Mouse (Mus musculus): ENCODE data around the gene Prr19.

Gene Prr19

DNA sequence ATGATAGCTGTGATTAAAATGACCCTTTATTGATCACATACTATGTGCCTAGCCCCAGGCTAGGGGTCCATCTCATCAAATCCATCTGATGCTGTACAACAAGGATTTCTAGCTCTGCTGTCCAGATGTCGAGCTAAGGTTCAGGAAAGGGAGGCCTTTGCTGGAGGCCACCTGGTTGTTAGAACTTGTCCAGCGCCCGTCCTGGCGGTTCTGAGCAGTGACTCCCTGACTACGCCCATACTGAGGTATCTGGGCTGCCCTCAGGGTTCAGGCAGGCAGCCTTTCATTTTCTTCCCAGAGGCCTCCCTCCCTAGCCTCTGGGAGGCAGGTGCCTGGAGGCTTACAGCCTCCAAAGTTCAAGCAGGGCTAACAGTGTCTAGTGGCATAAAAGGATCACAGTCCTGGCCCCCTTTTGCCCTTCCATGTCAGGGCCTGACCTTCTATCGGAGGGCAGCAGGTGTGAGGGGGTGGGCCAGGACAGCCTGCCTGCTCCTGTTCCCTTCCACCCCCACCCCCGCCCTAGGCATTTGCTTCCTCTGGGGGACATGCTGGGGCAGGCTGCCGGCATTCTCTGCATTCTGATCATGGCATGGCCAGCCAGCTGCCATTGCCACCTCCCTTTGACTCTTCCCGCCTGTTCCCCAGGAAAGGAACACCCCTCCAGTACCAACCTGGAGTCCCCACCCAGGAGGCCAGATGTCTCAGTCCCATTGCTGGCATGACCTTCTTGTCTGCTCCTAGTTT is 25.5 kb upstream of the Prr19 start:
- DNase-seq: peak; percentile 91

DNA sequence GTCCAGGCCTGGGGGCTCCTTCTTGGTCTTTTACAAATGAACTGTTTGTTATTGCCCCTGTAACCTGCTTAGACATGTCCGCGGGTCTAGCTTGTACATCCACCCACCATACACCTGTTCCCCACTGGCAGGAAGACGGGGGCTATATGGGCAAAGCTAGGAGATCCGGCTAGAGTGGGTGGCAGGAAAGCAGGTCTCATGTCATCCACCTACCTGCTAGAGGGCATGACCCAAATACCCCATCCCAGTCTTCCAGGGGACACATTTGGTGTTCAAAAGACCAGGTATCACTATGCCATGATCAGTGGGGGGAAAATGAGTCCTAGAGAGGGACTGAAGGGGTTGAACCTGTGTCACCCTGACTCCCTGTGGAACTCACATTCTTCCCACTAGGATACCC is 23.8 kb upstream of the Prr19 start:
- DNase-seq: peak; percentile 93

DNA sequence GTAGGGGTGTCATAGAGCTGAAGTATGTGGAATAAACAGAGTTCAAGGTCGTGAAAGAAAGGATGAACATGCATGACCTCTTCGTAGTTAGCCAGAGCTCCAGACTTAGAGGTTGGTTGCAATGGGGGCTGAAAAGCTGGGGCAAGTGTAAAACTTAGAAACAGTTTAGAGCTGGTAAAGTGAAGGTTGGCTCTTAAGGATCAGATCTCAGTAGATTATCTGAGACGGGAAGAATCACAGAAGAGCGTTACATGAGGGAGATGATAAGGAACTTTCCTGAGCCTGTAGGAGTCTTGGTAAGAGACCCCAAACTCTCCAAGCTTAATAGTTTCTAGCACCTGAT is 23.2 kb upstream of the Prr19 start:
- no peak for DNase-seq

DNA sequence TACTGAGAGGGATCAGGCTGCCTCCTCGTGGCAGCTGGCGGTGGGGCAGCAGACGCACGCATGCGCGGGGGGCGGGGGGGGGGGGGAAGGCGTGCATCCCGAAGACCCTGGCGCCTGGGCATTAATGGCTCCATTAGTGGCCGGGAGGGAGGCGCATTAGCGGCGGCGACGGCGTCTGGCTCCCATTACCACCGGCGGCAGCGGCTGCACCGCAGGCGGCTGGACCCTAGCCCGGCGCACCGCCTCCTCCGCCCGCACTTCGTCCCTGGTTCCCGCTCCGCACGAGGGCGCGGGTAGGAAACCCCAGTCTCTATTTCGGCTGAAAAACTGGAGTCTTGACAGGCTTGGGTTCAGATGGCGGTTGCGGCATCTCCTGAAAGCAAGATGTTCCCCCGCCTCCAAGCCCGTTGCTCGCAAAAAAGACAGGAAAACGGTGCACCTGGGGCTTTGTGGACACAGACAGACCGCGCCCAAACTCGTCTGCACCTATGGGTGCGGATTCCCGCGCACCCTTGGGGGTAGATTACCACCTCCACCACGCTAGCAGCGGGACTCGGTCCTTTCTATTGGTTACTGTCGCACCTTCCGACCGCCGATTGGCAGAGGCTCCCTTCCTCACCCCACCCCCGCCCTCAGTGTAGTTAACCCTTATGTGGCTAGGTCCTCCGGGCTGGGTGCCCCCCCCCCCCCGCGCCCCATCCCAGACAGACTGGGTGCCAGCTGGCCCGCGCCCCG is 22.7 kb upstream of the Prr19 start:
- DNase-seq: peak; percentile 99

DNA sequence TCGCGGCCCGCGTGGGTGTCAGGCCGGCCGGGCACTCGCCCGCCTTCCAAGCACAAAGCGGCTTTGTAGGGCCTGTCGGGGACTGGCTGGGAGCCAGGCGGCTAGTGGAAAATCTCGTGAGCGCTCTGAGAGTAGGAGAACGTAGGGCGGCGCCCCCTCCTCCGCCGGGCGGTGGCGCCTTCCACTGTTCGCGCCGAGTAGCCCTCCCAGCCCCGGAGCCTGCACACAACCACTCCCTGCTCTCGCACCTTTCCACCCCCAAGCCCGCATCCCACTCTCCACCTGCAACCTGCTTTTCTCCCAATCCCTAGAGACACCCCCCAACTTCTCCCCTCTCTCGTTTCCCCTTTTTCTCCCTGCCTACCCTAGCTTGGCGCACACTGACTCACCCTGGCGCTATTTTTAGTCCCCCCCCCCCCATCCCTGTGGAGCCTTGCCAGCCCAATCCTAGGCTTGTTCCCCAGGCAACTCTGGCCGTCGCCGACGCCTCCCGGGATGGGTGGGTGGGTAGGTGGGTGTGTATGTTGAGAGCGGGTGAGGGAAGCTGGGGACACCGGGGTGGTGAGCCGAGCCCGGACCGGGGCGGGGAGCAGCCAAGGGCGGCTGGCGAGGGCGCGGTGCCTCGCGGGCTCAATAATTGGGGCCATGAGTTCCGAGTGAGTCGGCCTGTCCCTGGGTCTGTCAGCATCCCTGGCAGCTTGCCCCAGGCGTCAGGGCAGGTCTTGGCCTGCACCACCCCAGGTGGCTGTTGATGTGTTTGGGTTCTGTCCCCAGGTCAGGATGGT is 21.9 kb upstream of the Prr19 start:
- DNase-seq: peak; percentile 99

DNA sequence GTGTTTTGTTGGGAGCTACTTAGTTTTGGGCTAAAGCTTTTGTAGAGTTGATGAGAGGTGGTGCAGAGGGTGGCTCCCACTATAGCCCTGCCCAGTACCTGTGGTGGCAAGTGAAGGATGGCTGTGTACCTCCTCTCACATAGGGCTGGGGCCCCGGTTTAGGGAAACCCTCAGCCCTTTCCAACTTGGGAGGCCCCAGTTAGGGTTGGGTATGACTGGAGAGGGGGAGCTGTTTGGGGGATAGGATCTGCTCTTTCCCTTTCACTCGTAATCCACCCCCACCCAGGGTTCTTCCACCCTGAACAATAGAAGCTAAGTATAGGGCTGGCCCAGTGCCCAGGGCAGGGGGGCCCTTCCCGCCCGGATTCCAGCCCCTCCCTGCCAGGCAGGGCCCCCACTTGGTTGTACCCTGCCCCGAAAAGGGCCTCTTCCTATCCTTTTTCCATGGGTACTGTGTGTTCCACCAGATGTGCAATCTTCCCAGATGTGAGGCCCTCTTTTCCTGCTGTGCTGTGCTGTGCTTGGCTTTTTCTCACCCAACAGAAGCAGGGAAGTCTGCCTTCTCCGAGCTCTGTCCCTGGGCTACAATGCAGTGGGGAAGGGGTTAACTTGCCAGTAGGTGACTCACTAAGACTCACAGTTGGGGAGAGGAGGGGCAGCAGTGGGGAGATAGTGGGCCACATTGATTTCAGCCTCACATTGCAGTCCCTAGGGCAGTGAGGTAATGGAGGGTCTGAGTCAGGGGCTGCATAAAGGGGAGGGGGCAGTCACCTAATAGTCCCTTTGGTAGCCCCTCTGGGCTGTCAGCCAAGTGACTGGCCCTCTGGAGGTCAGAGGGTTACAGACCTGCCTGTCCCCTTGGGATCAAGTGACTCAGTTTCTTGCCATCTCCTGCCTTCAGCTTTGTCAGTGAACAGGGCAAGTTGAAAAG is 21.1 kb upstream of the Prr19 start:
- DNase-seq: peak; percentile 99

DNA sequence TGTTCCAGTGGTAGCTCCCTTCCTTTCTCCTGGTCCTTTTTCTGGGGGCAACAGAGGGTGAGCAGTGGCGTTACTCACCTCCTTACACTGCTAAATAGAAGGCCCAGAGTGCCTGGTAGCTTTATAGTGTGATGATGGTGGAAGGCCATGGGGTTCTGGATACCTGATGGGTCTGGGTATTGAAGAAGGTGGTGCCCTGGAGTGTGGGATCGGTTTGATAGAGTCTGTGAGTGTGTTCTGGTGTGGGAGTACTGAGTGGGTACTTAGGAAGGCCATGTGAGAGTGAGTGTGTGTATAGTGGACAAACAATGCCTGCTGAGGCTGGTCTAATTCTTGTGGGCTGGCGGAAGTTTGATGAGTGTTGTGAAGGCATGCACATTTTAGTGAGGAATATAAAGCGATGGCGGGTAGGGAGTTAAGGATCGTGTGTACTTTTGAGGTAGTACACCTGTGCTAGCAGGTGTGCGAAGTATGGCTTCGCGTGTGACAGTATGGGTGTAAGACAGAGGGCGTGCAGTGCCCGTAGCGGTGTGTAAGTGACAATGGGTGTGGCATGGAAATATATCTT is 20.0 kb upstream of the Prr19 start:
- DNase-seq: no peak

DNA sequence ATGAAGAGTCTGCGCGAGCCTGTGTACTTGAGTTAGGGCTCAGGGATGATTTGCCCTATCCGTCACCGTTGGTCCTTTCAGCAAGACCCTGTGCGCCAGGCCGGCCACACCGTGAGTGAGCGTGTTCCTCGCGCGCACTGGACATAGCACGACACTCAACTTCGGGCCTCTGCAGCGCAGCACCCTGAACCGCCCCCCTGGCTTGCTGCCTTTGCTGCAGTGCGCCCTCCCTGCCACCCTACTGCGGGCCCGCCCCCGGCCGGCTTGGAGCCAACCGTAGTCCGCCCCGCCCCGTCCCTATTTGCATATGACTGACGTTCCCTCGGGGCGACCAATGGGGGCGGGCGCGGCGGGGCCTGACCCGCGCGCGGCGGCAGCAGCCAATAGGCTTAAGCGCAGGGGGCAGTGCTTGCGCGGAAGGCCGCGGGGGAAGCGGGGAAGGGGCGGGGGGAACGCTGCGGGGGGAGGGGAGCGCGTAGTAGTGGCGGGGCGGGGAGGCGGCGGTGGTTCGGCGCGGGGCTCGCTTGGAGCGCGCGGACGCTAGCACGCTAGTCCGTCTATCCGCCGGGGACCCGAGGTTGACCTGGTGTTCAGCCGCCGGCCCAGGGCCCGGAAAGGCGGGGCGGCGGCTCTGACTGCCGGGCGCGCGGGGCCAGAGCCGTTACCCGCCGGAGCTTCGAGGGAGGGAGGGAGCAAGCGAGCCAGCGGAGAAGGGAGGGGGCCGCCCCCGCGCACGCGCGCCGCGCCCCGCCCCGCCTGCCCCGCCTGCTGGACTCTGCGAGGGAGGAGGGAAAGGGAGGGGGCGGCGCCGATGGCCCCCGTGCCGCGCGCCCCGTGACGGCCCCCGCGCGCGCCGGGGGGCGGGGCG is 19.2 kb upstream of the Prr19 start:
- DNase-seq: peak; percentile 100

DNA sequence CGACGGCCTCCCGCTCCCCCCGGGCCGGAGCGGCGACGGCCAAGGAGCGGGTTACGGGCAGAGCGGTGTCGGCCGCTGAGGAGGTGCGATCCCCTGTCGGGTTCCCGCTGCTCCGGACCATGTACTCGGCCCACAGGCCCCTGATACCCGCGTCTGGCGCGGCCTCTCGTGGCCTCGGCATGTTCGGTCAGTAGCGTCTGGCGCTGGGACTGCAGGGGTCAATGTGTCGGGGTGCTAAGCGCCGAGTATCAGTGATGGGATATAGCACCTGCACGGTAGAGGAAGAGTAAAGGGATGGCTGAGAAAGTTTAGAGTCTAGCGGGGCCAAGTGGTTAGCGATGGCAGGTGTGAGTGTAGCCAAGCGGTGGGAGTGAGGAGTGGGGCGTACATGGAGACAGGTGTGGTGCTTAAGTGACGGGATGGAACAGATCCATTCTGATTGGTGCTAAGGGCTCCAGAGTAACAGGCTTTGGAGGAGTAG is 18.4 kb upstream of the Prr19 start:
- peak; percentile 98 for DNase-seq

DNA sequence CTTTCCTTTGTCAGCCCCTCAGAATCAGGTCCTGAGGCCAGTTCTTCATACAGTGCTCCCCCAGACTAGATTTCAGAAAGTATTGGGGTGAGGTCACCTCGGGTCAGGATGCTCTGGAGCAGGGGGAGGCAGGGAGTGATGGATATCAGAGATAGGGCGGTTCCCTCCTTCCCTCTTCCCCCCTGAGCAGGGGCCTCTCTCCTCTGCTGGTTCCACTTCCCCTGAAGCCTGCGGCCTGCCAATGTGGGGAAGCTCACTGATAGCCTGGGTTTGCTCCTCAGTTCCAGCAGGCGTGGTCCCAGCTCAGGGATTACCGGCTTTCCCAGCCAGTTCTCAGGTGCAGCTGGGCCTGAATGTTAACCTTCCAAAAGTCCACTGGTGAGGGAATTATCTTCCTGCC is 17.6 kb upstream of the Prr19 start:
- DNase-seq: peak; percentile 97

DNA sequence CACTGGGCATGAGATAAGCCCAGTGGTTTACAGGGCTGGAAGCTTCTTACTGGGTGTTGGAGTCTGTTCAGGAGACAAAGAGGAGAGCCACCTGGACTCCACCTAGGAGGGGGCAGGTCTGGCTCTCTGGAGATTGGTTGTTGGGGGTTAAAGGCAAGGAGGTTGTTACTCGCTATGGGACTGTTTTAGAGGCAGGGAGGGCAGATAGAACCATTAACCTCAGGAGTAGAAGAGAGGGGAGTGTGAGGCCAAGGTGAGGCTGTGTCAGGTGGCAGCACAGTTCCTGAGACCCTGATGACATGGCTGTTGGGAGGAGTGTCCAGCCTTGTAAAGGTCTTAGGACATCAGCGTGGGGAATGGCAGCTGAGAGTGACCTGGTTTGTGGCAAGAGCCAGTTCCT is 17.0 kb upstream of the Prr19 start:
- peak; percentile 92 for DNase-seq

DNA sequence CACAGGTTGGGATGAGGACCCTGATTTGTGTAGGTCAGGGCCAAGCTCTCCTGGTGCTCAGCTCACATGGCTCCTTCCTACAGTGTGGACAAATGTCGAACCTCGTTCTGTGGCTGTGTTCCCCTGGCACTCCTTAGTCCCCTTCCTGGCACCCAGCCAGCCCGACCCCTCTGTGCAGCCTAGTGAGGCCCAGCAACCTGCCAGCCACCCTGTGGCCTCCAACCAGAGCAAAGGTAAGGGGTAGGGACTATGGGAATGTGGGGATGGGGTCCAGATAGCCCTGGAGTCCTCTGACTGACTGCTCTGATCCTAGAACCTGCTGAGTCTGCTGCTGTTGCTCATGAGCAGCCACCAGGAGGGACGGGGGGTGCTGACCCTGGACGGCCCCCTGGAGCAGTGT is 16.4 kb upstream of the Prr19 start:
- peak; percentile 94 for DNase-seq

DNA sequence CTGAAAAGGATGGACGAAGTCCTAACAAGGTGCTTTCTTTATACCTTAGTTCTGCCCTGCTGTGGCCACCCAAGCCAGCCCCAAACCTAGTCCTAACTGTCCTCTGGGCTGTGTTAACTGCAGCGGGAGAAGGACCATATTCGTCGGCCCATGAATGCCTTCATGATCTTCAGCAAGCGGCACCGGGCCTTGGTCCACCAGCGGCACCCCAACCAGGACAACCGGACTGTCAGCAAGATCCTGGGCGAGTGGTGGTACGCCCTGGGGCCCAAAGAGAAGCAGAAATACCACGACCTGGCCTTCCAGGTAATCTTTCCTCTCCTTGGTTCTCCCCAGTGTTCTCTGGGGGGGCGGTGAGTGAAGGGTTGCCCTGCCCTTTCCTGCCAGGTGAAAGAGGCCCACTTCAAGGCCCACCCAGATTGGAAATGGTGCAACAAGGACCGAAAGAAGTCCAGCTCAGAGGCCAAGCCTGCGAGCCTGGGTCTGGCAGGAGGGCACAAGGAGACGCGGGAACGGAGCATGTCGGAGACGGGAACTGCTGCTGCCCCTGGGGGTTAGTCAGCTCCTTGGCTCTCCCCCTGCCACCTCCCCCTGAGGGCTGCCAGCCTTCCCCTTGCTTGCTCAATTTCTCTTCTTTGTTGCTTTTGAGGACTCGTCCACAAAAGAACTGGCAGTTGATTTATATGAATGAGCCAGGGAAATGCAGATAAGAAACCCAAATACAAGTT is 15.5 kb upstream of the Prr19 start:
- peak; percentile 92 for DNase-seq

DNA sequence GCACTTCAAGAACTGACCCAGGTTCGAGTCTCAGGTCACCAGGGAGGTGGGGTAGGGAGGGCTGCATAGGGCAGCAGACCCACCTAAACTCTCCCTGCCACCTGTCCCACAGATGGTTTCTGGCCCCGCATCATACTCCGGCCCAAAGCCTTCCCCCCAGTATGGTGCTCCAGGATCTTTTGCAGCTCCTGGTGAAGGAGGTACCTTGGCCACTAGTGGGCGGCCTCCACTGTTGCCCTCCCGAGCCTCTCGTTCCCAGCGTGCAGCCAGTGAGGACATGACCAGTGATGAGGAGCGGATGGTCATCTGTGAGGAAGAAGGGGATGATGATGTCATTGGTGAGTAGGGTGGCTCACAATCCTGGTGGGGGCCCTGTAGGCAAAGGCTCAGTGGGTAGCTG is 14.2 kb upstream of the Prr19 start:
- DNase-seq: peak; percentile 92

DNA sequence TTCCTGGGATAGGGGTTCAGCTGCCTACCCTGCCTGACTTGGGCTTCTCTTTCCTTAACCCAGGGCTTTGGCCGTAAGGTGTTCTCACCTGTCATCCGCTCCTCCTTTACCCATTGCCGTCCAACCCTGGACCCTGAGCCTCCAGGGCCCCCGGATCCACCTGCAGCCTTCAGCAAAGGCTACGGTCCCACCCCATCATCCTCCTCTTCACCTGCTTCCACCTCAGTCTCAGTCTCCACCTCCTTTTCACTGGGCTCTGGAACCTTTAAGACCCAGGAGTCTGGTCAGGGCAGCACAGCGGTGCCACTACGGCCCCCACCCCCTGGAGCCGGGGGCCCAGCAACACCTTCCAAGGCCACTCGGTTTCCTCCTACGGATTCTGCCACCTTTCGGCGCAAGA is 13.2 kb upstream of the Prr19 start:
- peak; percentile 88 for DNase-seq

DNA sequence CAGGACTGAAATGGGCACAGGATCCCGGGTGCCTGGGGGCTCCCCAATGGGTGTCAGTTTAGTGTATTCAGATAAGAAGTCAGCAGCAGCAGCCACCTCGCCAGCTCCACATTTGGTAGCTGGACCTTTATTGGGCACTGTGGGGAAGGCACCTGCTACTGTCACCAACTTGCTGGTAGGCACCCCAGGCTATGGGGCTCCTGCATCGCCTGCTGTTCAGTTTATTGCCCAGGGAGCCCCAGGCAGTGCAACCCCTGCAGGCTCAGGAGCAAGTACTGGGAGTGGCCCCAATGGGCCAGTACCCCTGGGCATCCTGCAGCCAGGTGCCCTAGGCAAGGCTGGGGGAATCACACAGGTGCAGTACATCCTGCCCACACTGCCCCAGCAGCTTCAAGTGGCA is 12.5 kb upstream of the Prr19 start:
- peak; percentile 91 for DNase-seq

DNA sequence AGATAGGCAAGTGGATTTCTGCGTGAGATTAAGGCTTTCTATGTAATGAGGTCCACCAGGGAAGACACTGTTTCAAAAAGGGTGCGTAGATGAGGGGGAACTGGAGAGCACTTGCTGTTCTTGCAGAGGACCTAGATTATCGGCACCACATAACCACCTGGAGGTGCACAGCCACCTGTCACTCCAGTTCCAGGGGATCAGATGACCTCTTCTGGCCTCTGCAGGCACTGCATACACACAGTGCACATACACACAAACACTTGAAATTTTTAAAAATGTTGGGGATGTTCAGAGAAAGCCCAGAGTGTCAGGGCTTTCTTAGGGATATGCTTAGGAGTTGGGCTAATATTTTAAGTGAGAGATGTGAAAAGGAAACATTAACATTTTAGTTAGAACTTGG is 11.3 kb upstream of the Prr19 start:
- no peak for DNase-seq

DNA sequence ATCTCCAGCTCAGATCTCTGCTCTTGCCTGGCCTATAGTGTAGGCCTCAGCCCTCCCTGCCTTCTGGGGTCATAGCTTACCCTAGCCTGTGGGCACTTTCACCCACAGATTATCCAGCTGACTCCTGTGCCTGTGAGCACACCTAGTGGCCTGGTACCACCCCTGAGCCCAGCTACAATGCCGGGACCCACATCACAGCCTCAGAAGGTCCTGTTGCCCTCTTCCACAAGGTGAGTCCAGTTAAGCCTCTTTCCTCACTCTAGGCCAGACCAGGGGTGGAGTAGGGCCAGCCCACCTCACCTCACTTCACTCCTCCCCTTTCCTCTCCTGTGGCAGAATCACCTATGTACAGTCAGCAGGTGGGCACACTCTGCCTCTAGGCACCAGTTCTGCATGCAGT is 10.7 kb upstream of the Prr19 start:
- peak; percentile 89 for DNase-seq

DNA sequence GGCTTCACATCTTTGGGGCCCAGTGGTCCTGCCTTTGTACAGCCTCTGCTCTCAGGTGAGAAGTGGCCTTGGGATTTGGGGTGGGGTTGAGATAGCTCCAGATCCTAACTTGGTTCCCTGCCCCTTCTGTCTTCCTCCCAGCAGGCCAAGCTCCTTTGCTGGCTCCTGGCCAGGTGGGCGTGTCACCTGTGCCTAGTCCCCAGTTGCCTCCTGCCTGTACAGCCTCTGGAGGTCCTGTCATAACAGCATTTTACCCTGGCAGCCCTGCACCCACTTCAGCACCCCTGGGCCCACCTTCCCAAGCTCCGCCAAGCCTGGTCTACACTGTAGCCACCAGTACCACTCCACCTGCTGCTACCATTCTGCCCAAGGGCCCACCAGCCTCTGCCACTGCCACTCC is 10.3 kb upstream of the Prr19 start:
- DNase-seq: peak; percentile 95

DNA sequence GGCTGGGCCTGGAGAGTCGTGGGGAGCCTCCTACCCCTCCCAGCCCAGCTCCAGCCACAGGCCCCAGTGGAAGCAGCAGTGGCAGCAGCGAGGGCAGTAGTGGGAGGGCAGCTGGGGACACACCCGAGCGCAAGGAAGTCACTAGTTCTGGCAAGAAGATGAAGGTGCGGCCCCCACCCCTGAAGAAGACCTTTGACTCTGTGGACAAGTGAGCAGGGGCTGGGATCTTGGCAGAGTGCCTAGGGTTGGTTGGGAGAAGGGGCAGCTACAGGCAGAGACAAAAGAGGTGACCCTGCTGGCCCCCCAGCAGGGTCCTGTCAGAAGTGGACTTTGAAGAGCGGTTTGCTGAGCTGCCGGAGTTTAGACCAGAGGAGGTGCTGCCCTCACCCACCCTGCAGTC is 9.1 kb upstream of the Prr19 start:
- peak; percentile 88 for DNase-seq
